Mouse (Mus musculus): ENCODE measurements at regions not wholly inside any gene's neighbourhood (a gene's known extent, or its start where the extent isn't known, plus 50 kb on each side); places are given as distances from the start of the nearest gene placed in this dataset.

GRCm38 (mm10) chr3:149355362-149355761 is 365.0 kb upstream of the Adgrl2 start:
- in situ Hi-C loops (cut with MboI; ENCODE audit: low pct_ligation_motif_present, low pct_unique_long_range_greater_than_20kb, low sequenced_read_pairs) (no loop called here), dilution Hi-C loops (cut with MboI; ENCODE audit: extremely low pct_ligation_motif_present, extremely low pct_unique_long_range_greater_than_20kb, low sequenced_read_pairs) (no loop called here)
- DNase-seq (ENCODE audit: extremely low read depth): no peak
- H3K36me3 ChIP-seq (replicated peaks in 1 of 2; ENCODE audit: control insufficient read depth in 1 of 2, insufficient read depth in 1 of 2, low read length in 1 of 2): no peaks in the 10 kb centered on the region
- H3K27me3 ChIP-seq (replicated peaks): no peaks in the 10 kb centered on the region
- H3K4me1 ChIP-seq (ENCODE audit: control insufficient read depth in 1 of 2, insufficient read depth in 2 of 2): 0 out of 4 replicates have a peak, but pooled peaks cover 0 to 2% of the 10 kb centered on the region in 2 experiments
- no peaks in the 10 kb centered on the region for H3K9me3 ChIP-seq (replicated peaks; ENCODE audit: low read length)
- H3K79me2 ChIP-seq (replicated peaks; ENCODE audit: control insufficient read depth, extremely low read depth, insufficient read depth, poor library complexity, severe bottlenecking): no peaks in the 10 kb centered on the region
- TF ChIP-seq RCOR1 (conservative IDR thresholded peaks at IDR 0.05; ENCODE audit: low read depth, low read length) (no peak), EP300 (IDR thresholded peaks at IDR 0.05; ENCODE audit: low read length) (no peak), IRF4 (IDR thresholded peaks at IDR 0.05; ENCODE audit: low read depth, low read length) (no peak), ZMIZ1 (IDR thresholded peaks at IDR 0.05; ENCODE audit: low read depth, low read length) (no peak), TBP (conservative IDR thresholded peaks at IDR 0.05; ENCODE audit: low read depth, low read length) (no peak), ZKSCAN1 (IDR thresholded peaks at IDR 0.05; ENCODE audit: borderline replicate concordance, low read depth, low read length) (no peak), CHD2 (IDR thresholded peaks at IDR 0.05; ENCODE audit: low read length) (no peak), MXI1 (IDR thresholded peaks at IDR 0.05; ENCODE audit: low read depth, low read length) (no peak), ZNF384 (IDR thresholded peaks at IDR 0.05; ENCODE audit: low read depth, low read length) (no peak), TCF12 (IDR thresholded peaks at IDR 0.05; ENCODE audit: low read depth, low read length) (no peak)
- no peak overlapping the region for H3K9ac ChIP-seq (ENCODE audit: insufficient read depth, low read depth)
- H3K4me3 ChIP-seq (replicated peaks in 1 of 3; ENCODE audit: low read depth in 2 of 3, low read length in 2 of 3, poor library complexity in 1 of 3): no peak overlapping the region
- no peak overlapping the region for H3K4me2 ChIP-seq (ENCODE audit: insufficient read depth, low read depth, poor library complexity, severe bottlenecking)
- no peak overlapping the region for H3K27ac ChIP-seq (ENCODE audit: insufficient read depth, low read depth)

- dilution Hi-C loops (cut with MboI; ENCODE audit: extremely low pct_ligation_motif_present, extremely low pct_unique_long_range_greater_than_20kb, low sequenced_read_pairs): no loop called here
- Histone ChIP-seq H3K27ac (ENCODE audit: insufficient read depth, low read depth) (no peak overlapping the region), H3K79me2 (replicated peaks; ENCODE audit: control insufficient read depth, extremely low read depth, insufficient read depth, poor library complexity, severe bottlenecking) (no peaks in the 10 kb centered on the region), H3K36me3 (replicated peaks in 1 of 2; ENCODE audit: control insufficient read depth in 1 of 2, insufficient read depth in 1 of 2, low read length in 1 of 2) (no peaks in the 10 kb centered on the region), H3K4me3 (replicated peaks in 1 of 3; ENCODE audit: low read depth in 2 of 3, low read length in 2 of 3, poor library complexity in 1 of 3) (no peak overlapping the region), H3K9ac (ENCODE audit: insufficient read depth, low read depth) (no peak overlapping the region), H3K4me2 (ENCODE audit: insufficient read depth, low read depth, poor library complexity, severe bottlenecking) (no peak overlapping the region), H3K4me1 (ENCODE audit: control insufficient read depth in 1 of 2, insufficient read depth in 2 of 2) (peaks cover 0 to 11% of the 10 kb centered on the region in 2 experiments; a peak in 2 of 4 replicates), H3K9me3 (replicated peaks; ENCODE audit: low read length) (no peaks in the 10 kb centered on the region), H3K27me3 (replicated peaks) (no peaks in the 10 kb centered on the region)
- in situ Hi-C loops (cut with MboI; ENCODE audit: low pct_ligation_motif_present, low pct_unique_long_range_greater_than_20kb, low sequenced_read_pairs): no loop called here
- no peak for TF ChIP-seq USF1 (IDR thresholded peaks at IDR 0.05; ENCODE audit: low read depth, low read length)
- TF ChIP-seq ZC3H11A (IDR thresholded peaks at IDR 0.05; ENCODE audit: low read depth, low read length): no peak
- no peak for TF ChIP-seq POLR2AphosphoS2 (IDR thresholded peaks at IDR 0.05; ENCODE audit: low read depth, low read length)
- no peak for TF ChIP-seq CHD1 (IDR thresholded peaks at IDR 0.05; ENCODE audit: low read depth, low read length)
- no peak for TF ChIP-seq ELF1 (IDR thresholded peaks at IDR 0.05; ENCODE audit: low read depth, low read length)
- TF ChIP-seq ZKSCAN1 (IDR thresholded peaks at IDR 0.05; ENCODE audit: borderline replicate concordance, low read depth, low read length): no peak
- no peak for TF ChIP-seq SIN3A (IDR thresholded peaks at IDR 0.05; ENCODE audit: low read length)
- no peak for TF ChIP-seq MEF2A (IDR thresholded peaks at IDR 0.05; ENCODE audit: borderline replicate concordance, low read depth, low read length)
- TF ChIP-seq PAX5 (IDR thresholded peaks at IDR 0.05; ENCODE audit: low read length): no peak
- TF ChIP-seq IRF4 (IDR thresholded peaks at IDR 0.05; ENCODE audit: low read depth, low read length): no peak
- no peak for TF ChIP-seq MYC (IDR thresholded peaks at IDR 0.05; ENCODE audit: low read depth, low read length)
- no peak for TF ChIP-seq ETS1 (conservative IDR thresholded peaks at IDR 0.05; ENCODE audit: low read depth, low read length)
- no peak for TF ChIP-seq MAZ (IDR thresholded peaks at IDR 0.05; ENCODE audit: low read depth, low read length)
- no peak for DNase-seq (ENCODE audit: extremely low read depth)
These were observed 363.6 kb upstream of the Adgrl2 start for GRCm38 (mm10) chr3:149353958-149354357.
